Mouse (Mus musculus): ENCODE data around the gene Rtcb.

The Rtcb gene

GRCm38 (mm10) chr10:85957464-85957950 lies at the start of gene Rtcb:
TSS of gene Rtcb (minus strand) at chr10:85957823.
- peak; percentile 99 for DNase-seq (ENCODE audit: low read depth)

DNA sequence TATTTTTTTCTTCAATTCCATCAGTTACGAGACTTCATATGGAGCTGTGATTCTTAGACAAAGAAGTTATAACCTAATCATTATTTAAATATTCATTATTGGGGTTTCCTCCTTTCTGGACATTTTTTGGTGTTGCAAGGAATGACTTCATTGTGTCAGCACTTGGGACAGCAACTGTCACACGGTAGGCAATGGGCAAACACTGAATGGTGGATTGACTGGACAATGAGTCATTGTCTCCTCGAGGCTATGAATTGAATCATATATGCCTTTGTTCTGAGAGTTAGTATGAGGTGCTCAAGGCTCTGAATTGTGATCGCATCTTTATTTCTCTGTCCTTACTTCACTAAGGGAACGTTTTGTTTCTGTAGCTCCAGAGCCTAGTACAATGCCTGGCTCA lies 48.8 kb upstream of the Rtcb start:
- peak; percentile 54 for DNase-seq (ENCODE audit: low read depth)

- no peak for DNase-seq (ENCODE audit: low read depth)
These were observed 42.8 kb upstream of the Rtcb start for GRCm38 (mm10) chr10:86000447-86000846.

- DNase-seq (ENCODE audit: low read depth), result no peak
These were observed 37.0 kb upstream of the Rtcb start for GRCm38 (mm10) chr10:85994543-85995104.

DNA sequence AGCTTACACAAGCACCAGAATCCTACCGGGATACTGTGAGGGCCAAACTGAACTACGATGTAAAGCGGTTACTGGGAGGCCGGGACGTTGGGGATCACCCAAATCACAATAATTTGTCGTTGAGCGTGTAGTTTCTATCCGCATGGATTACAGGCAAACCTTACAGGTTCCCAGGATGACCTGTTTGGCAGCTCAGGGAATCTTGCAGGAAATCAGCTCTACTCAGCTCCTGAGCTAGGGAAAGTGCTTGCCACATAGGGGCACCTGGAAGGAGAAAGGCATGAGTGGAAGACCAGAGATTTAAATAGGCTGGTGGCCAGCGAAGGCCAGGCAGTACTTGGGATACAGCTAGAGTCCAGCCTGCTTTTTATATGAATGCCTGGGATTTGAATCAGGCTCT lies 36.2 kb upstream of the Rtcb start:
- no peak for DNase-seq (ENCODE audit: low read depth)

GRCm38 (mm10) chr10:85992412-85992811 lies 34.8 kb upstream of the Rtcb start:
- no peak for DNase-seq (ENCODE audit: low read depth)

- peak; percentile 57 for DNase-seq (ENCODE audit: low read depth)
These were observed 31.9 kb upstream of the Rtcb start for GRCm38 (mm10) chr10:85989412-85990115.

GRCm38 (mm10) chr10:85972915-85973314 lies 15.3 kb upstream of the Rtcb start:
- DNase-seq (ENCODE audit: low read depth), result peak; percentile 68

GRCm38 (mm10) chr10:85971826-85972225 lies 14.2 kb upstream of the Rtcb start:
- DNase-seq (ENCODE audit: low read depth), result no peak

DNA sequence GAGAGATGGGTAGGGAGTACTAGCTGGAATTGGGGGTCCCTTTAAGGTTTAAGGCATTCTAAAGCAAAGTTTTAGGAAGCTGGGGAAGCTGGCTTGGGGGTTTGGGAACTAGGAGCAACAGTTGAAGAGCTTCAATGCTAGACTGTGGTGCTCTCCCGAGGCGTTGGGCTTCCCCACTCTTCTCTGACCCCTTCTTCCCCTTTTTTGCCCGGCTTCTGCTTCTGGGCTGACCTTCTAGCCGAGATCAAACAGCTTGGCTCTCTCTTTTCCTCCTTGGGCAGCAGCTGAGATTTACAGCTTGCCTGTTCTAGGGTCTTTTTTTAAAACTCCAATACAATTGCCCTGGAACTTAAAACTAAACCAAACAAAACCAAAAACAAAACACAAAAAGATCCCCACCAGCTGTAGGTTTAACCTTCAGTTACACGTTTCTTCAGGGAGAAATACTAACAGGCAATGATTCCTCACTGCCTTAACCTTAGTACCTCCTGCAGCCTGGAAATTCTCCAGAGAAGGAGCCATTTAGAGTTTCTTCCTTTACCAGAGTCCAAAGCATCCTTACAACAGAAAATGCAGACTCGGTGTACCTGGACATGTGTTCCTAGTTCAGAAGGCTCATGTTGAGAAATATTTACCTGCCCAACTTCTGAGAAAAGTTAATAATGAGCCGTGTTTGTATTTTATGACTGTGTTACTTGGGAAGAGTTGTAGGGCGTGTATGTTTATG lies 12.4 kb upstream of the Rtcb start:
- DNase-seq (ENCODE audit: low read depth), result peak; percentile 43

GRCm38 (mm10) chr10:85968731-85969130 lies 11.1 kb upstream of the Rtcb start:
- no peak for DNase-seq (ENCODE audit: low read depth)

DNA sequence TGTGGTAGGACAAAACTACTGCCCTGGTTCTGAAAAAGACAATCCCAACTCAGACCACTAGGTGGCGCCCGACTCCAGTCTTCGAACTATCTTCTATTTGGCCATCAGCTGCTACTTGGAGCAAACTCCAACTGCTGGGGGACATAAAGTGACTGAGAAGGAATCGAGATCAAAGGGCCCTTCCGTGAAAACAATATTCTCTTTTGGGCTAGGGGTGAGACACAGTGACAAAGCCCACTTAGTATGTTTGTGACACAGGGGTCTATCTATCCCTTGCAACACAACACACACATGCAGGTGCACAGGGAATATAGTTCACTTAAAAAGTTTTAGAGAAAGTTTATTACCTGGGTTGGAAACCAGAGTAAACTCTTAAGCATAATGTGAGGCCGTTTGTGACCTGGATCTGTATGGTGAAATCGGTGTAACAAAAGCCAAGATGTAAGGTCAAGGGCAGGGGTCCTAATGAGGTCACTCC lies 10.6 kb upstream of the Rtcb start:
- peak; percentile 89 for DNase-seq (ENCODE audit: low read depth)

DNA sequence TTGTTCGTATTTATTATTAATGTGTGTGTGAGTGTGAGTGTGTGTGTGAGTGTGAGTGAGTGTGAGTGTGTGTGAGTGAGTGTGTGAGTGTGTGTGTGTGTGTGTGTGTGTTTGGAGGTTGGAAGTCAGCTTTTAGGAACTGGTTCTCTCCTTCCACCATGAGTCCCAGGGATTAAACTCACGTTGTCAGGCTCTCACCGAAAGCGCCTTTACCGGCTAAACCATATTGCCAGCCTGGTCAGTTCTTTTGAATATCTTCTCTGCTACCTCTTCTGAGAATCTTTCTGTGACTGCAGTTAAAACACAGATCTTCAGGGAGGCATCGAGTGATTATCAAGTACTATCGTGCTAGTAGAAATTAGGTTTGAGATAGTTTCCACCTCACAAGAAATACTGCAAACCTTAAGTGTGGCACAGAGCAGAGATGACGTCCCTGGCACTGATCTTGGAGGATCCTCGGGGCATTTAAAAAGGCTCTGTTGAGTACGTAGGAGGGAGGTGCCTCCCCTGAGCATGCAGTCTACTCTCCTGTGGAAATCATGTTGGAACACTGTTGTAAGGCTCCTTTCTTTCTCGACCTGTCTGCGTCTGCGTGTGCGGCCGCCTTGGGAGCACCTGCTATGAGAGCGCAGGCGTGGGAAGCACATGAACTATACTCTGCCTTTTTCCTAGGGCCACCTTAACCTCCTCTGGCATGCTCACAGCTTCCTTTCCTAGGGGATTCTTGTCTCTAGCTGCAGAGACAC lies 10.0 kb upstream of the Rtcb start:
- no peak for DNase-seq (ENCODE audit: low read depth)

GRCm38 (mm10) chr10:85966476-85966875 lies 8.9 kb upstream of the Rtcb start:
- DNase-seq (ENCODE audit: low read depth), result no peak

DNA sequence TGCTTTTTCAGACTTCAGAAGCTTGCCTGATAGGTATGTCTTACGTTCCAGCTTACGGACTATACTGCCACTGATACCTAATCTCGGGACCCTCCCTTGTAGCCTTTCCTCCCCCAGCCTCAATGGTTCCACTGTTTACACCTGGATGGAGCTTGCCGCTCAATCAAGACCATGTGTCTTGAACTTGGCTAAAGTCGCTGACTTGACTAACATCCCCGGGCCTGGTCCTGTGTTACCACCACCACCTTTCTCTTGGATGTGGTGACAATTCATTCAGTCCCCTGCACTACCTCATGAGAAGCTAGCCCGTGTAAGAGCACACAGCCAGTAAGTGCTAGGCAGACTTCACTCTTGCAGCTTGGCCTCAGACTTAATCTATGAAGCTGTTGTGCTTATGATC lies 6.7 kb upstream of the Rtcb start:
- no peak for DNase-seq (ENCODE audit: low read depth)

GRCm38 (mm10) chr10:85962897-85963296 lies 5.3 kb upstream of the Rtcb start:
- DNase-seq (ENCODE audit: low read depth), result no peak

GRCm38 (mm10) chr10:85956871-85957419 lies 678 bp downstream of the Rtcb start:
- DNase-seq (ENCODE audit: low read depth), result peak; percentile 41

DNA sequence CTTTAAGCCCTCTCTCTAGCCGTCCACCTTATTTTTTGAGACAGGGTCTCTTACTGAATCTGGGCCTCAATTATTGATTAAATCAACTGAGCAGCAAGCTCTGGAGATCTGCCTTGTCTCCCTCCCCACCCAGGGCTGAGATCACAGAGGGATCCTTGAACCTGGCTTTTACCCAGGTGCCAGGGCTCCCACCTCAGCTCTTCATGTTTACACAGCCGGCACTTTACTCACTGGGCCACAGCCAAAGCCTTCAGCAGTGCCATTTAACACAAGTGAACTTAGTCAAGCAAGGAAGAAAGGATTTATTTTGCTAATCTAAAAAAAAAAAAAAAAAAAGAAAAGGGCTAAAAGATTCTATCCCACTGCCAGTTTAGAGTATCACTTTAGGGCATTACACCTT lies 3.2 kb downstream of the Rtcb start:
- no peak for DNase-seq (ENCODE audit: low read depth)

DNA sequence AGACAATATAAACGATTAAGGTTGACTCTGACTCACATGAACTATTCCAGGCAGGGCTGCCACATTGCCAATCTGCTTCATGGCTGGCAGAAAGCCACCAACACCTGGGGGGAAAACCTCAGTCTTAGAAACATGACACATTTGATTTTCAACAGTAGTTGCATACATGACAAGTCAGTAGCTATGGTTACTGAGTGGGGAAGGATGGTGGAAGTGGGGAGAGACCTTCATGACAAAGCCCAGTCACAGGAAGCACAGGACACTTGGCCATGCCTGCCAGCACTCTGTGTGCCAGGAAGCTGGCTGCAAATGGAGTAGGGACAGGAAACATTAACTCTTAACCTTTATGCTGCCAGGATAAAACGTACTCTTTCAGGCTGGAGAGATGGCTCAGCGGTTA lies 4.2 kb downstream of the Rtcb start:
- peak; percentile 16 for DNase-seq (ENCODE audit: low read depth)

DNA sequence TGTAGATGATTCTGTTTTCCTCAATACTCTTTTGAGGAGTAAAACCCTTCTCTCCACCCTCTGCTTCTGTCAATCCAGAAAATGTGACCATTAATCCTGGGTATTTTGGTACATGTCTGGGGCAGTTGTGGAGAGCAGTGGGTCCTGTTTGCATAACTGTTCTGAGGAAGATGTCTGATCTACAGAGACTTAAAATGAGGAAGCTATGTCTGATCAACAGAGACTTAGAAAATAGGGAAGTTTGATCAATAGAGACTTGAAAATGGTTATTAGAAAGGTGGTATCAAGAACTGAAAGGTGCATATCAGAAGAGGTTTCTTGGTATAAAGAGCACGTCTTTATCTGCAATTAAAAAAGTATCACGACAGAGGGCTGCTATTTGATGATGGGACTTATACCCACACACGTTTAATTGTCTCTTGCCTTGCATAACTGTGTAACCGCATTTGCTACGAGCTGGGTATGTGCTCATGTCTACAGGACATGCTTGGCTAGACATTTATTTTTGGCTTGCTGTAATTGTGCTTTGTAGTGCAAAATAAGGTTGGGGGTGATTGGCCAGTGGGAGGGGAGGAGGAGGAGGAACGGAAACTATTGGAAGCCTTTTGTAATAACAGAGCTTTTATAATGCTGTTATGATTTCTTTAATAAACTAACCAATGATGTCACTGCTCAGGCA lies 5.7 kb downstream of the Rtcb start:
- no peak for DNase-seq (ENCODE audit: low read depth)

- DNase-seq (ENCODE audit: low read depth), result no peak
These were observed 9.0 kb downstream of the Rtcb start for GRCm38 (mm10) chr10:85948483-85949196.

All from NIH3T3 (cell line).